Mouse (Mus musculus): ENCODE results near the gene 4933409G03Rik. TPM values are rescaled to one million over a fixed set of nuclear protein-coding genes. Genes with fewer than 3 reads are reported as not detected.

The 4933409G03Rik gene
- total RNA-seq (2023) = not detected

GRCm38 (mm10) chr2:68582113-68582512 is at the start of gene 4933409G03Rik:
Gene 4933409G03Rik (plus strand): TSS chr2:68582413.

GRCm38 (mm10) chr2:68656186-68656585 is 74.0 kb downstream of the 4933409G03Rik start, which contains the start of gene 4932414N04Rik:
Gene 4932414N04Rik (plus strand): TSS chr2:68656486.

Other genes with a start within 250 kb of the 4933409G03Rik start
- gene Stk39, start 110.1 kb upstream of the 4933409G03Rik start, total RNA-seq (2023) = 10 to 100 TPM; 49.1 to 51.8 TPM
- not detected for gene 4932414N04Rik, start 74.1 kb downstream of the 4933409G03Rik start, total RNA-seq (2023)

Measured in T-cell, adult 66 days (primary cell).